Mouse (Mus musculus) myocyte (in vitro differentiated cells): ENCODE measurements around the gene Pard3. TPM values are rescaled to one million over a fixed set of nuclear protein-coding genes. Genes with fewer than 3 reads are reported as not detected.
A peak's percentile ranks its signal among the peaks of the same experiment; 100 is the strongest.

Experiments used
- H3K27me3 ChIP-seq: one replicate; pipeline ENCODE4 v1.6.1; 2011; ENCODE audit not compliant: control insufficient read depth, insufficient read depth, insufficient read length
- H3K36me3 ChIP-seq: one replicate; pipeline ENCODE4 v1.6.1; 2011; ENCODE audit not compliant: control insufficient read depth, insufficient read depth
- H3K4me2 ChIP-seq: one replicate; pipeline ENCODE4 v1.6.1; 2011; ENCODE audit warnings: low read depth, control low read depth
- H3K4me3 ChIP-seq: one replicate; pipeline ENCODE4 v1.5.1; 2011; ENCODE audit warnings: mild to moderate bottlenecking, control low read depth, moderate library complexity
- H3K79me2 ChIP-seq: one replicate; pipeline ENCODE4 v1.6.1; 2011; ENCODE audit not compliant: control insufficient read depth, insufficient read depth
- H3ac ChIP-seq: one replicate; pipeline ENCODE4 v1.6.1; 2011; ENCODE audit not compliant: control insufficient read depth, insufficient read length
- CEBPB ChIP-seq: IDR thresholded peaks from 2 replicates; pipeline ENCODE4 v1.6.1; 2011; ENCODE audit warnings: mild to moderate bottlenecking, moderate library complexity; ENCODE audit not compliant: poor library complexity, insufficient read depth, severe bottlenecking
- E2F4 ChIP-seq: IDR thresholded peaks from one replicate; pipeline ENCODE4 v1.6.1; 2011; ENCODE audit warnings: mild to moderate bottlenecking, control low read depth, moderate library complexity; ENCODE audit not compliant: insufficient read depth
- MAX ChIP-seq: IDR thresholded peaks from one replicate; pipeline ENCODE4 v1.6.1; 2011; ENCODE audit warnings: low read depth, mild to moderate bottlenecking, control low read depth
- MYOD1 ChIP-seq, 3 experiments: IDR thresholded peaks; one replicate each; pipeline ENCODE4 v1.6.1; 2011; ENCODE audit warnings: control low read depth in 2 of 3, low read depth in 2 of 3, mild to moderate bottlenecking in 2 of 3, moderate library complexity in 1 of 3; ENCODE audit not compliant: insufficient read length in 2 of 3, control insufficient read depth in 1 of 3
- MYOG ChIP-seq, 3 experiments: IDR thresholded peaks; one replicate each; pipeline ENCODE4 v1.6.1; 2011; ENCODE audit warnings: control low read depth in 2 of 3, low read depth in 2 of 3, mild to moderate bottlenecking in 2 of 3; ENCODE audit not compliant: insufficient read length in 2 of 3, control insufficient read depth in 1 of 3, insufficient read depth in 1 of 3
- POLR2A ChIP-seq: IDR thresholded peaks from one replicate; pipeline ENCODE4 v1.6.1; 2011; ENCODE audit warnings: low read depth, mild to moderate bottlenecking, control low read depth, moderate library complexity; ENCODE audit not compliant: insufficient read length
- POLR2AphosphoS2 ChIP-seq: IDR thresholded peaks from one replicate; pipeline ENCODE4 v1.6.1; 2011; ENCODE audit warnings: low read depth, control low read depth; ENCODE audit not compliant: insufficient read length
- REST ChIP-seq: IDR thresholded peaks from one replicate; pipeline ENCODE4 v1.6.1; 2011; ENCODE audit warnings: mild to moderate bottlenecking, control low read depth, moderate library complexity; ENCODE audit not compliant: insufficient read depth, insufficient read length
- SRF ChIP-seq: IDR thresholded peaks from one replicate; pipeline ENCODE4 v1.6.1; 2011; ENCODE audit warnings: low read depth; ENCODE audit not compliant: control insufficient read depth, insufficient read length
- TCF12 ChIP-seq: IDR thresholded peaks from one replicate; pipeline ENCODE4 v1.6.1; 2011; ENCODE audit warnings: mild to moderate bottlenecking, control low read depth; ENCODE audit not compliant: poor library complexity, insufficient read depth, severe bottlenecking
- TCF3 ChIP-seq: IDR thresholded peaks from one replicate; pipeline ENCODE4 v1.6.1; 2011; ENCODE audit warnings: low read depth, control low read depth; ENCODE audit not compliant: insufficient read length
- USF1 ChIP-seq: IDR thresholded peaks from one replicate; pipeline ENCODE4 v1.6.1; 2011; ENCODE audit warnings: low read depth, mild to moderate bottlenecking, control low read depth, moderate library complexity
- polyA plus RNA-seq: library from polyadenylated mRNA; unstranded; fragments of >200 nt; fragmentation: generic; extraction: Trizol; gene quantifications from one replicate; pipeline ENCODE4 v1.2.1, GENCODE M21; 2012; ENCODE audit warnings: missing spikeins

Gene Pard3
- polyA plus RNA-seq, 1 experiment: 24.3 TPM

- TF ChIP-seq TCF3: no peak
- TF ChIP-seq POLR2AphosphoS2: no peak
- TF ChIP-seq TCF12: no peak
- TF ChIP-seq REST: no peak
- no peak for TF ChIP-seq MYOD1 (IDR thresholded peaks at IDR 0.05; ENCODE audit: control insufficient read depth in 1 of 3, insufficient read length in 2 of 3, low read depth in 2 of 3)
- no peak for TF ChIP-seq MYOG (IDR thresholded peaks at IDR 0.05; ENCODE audit: control insufficient read depth in 1 of 3, insufficient read depth in 1 of 3, insufficient read length in 2 of 3, low read depth in 2 of 3)
- TF ChIP-seq USF1: no peak
- TF ChIP-seq MAX: no peak
- TF ChIP-seq CEBPB: no peak
- Histone ChIP-seq H3K79me2 (peaks cover 30% of the 10 kb centered on the region), H3K4me3 (no peak overlapping the region)
Observed at GRCm38 (mm10) chr8:127257086-127257485, 193.4 kb downstream of the Pard3 start.

GRCm38 (mm10) chr8:127261051-127261450 is 197.4 kb downstream of the Pard3 start:
- Histone ChIP-seq H3K36me3 (no peaks in the 10 kb centered on the region), H3K27me3 (no peaks in the 10 kb centered on the region), H3ac (no peak overlapping the region), H3K4me3 (no peak overlapping the region), H3K4me2 (no peak overlapping the region), H3K79me2 (peaks cover 37% of the 10 kb centered on the region)
- TF ChIP-seq SRF (no peak), MAX (no peak), MYOG (IDR thresholded peaks at IDR 0.05; ENCODE audit: control insufficient read depth in 1 of 3, insufficient read depth in 1 of 3, insufficient read length in 2 of 3, low read depth in 2 of 3) (no peak), E2F4 (no peak), POLR2AphosphoS2 (no peak), MYOD1 (IDR thresholded peaks at IDR 0.05; ENCODE audit: control insufficient read depth in 1 of 3, insufficient read length in 2 of 3, low read depth in 2 of 3) (no peak), TCF3 (no peak)

More at GRCm38 (mm10) chr8:127257086-127257485, 193.4 kb downstream of the Pard3 start:
- no peaks in the 10 kb centered on the region for H3K27me3 ChIP-seq
- H3K4me2 ChIP-seq: no peak overlapping the region
- H3K36me3 ChIP-seq: no peaks in the 10 kb centered on the region
- H3ac ChIP-seq: no peak overlapping the region

GRCm38 (mm10) chr8:127262026-127262425 is 198.3 kb downstream of the Pard3 start:
- H3K36me3 ChIP-seq: no peaks in the 10 kb centered on the region
- TF ChIP-seq REST (no peak), POLR2A (no peak)

GRCm38 (mm10) chr8:127262436-127262835 is 198.7 kb downstream of the Pard3 start:
- Histone ChIP-seq H3K79me2 (peaks cover 46% of the 10 kb centered on the region), H3ac (no peak overlapping the region), H3K4me3 (no peak overlapping the region), H3K27me3 (no peaks in the 10 kb centered on the region), H3K36me3 (no peaks in the 10 kb centered on the region), H3K4me2 (no peak overlapping the region)
- TF ChIP-seq POLR2AphosphoS2: no peak
- no peak for TF ChIP-seq CEBPB
- no peak for TF ChIP-seq MYOD1 (IDR thresholded peaks at IDR 0.05; ENCODE audit: control insufficient read depth in 1 of 3, insufficient read length in 2 of 3, low read depth in 2 of 3)
- TF ChIP-seq TCF12: no peak
- TF ChIP-seq MYOG (IDR thresholded peaks at IDR 0.05; ENCODE audit: control insufficient read depth in 1 of 3, insufficient read depth in 1 of 3, insufficient read length in 2 of 3, low read depth in 2 of 3): no peak
- TF ChIP-seq USF1: no peak
- no peak for TF ChIP-seq REST

More at GRCm38 (mm10) chr8:127262026-127262425, 198.3 kb downstream of the Pard3 start:
- Histone ChIP-seq H3K4me3 (no peak overlapping the region), H3ac (no peak overlapping the region), H3K79me2 (peaks cover 46% of the 10 kb centered on the region), H3K27me3 (no peaks in the 10 kb centered on the region), H3K4me2 (no peak overlapping the region)

GRCm38 (mm10) chr8:127262926-127263325 is 199.2 kb downstream of the Pard3 start:
- Histone ChIP-seq H3K4me3 (no peak overlapping the region), H3K36me3 (no peaks in the 10 kb centered on the region), H3K4me2 (no peak overlapping the region), H3K79me2 (peaks cover 46% of the 10 kb centered on the region), H3K27me3 (no peaks in the 10 kb centered on the region), H3ac (no peak overlapping the region)
- no peak for TF ChIP-seq REST
- TF ChIP-seq TCF12: no peak
- no peak for TF ChIP-seq USF1
- no peak for TF ChIP-seq MAX
- TF ChIP-seq SRF: no peak
- TF ChIP-seq MYOD1 (IDR thresholded peaks at IDR 0.05; ENCODE audit: control insufficient read depth in 1 of 3, insufficient read length in 2 of 3, low read depth in 2 of 3): peak in 1 of 3 experiments; percentile 11
- TF ChIP-seq CEBPB: no peak
- TF ChIP-seq TCF3: no peak
- no peak for TF ChIP-seq POLR2AphosphoS2
- no peak for TF ChIP-seq E2F4
- TF ChIP-seq MYOG (IDR thresholded peaks at IDR 0.05; ENCODE audit: control insufficient read depth in 1 of 3, insufficient read depth in 1 of 3, insufficient read length in 2 of 3, low read depth in 2 of 3): peak in 1 of 3 experiments; percentile 27
- no peak for TF ChIP-seq POLR2A
